In genomic region chr8:109536703-109537102, GRCm38 (mm10) we compare ENCODE assay signal across 8 mouse cellular contexts. TPM values are rescaled to one million over a fixed set of nuclear protein-coding genes. Genes with fewer than 3 reads are reported as not detected.
DNase-seq lines count a peak whose midpoint lies in the region; ATAC-seq lines count a peak whose summit lies in the region.

No protein-coding gene starts in this region.

- no peaks in the 10 kb centered on the region for H3K9me3 ChIP-seq in embryonic facial prominence, embryonic 12.5 days
- no peaks in the 10 kb centered on the region for H3K9me3 ChIP-seq in kidney, embryonic 14.5 days (ENCODE audit: control insufficient read depth, low read length)
- no peaks in the 10 kb centered on the region for H3K9me3 ChIP-seq in limb, embryonic 15.5 days

- H3K4me3 ChIP-seq in embryonic facial prominence, embryonic 12.5 days: 0 out of 2 replicates have a peak overlapping the region, but pooled peaks have one; percentile 13
- no peak overlapping the region for H3K4me3 ChIP-seq in kidney, embryonic 14.5 days (ENCODE audit: low read length)
- H3K4me3 ChIP-seq in limb, embryonic 15.5 days: peak overlapping the region; percentile 13; the same call in 1 of the 2 replicates

- H3K4me2 ChIP-seq in embryonic facial prominence, embryonic 12.5 days (replicated peaks): peak overlapping the region; percentile 41
- no peak overlapping the region; the same call in 1 of the 2 replicates for H3K4me2 ChIP-seq in kidney, embryonic 14.5 days (replicated peaks; ENCODE audit: low read depth, low read length)
- peak overlapping the region; percentile 19; the same call in 1 of the 2 replicates for H3K4me2 ChIP-seq in limb, embryonic 15.5 days

- no peaks in the 10 kb centered on the region for H3K36me3 ChIP-seq in embryonic facial prominence, embryonic 12.5 days
- no peaks in the 10 kb centered on the region for H3K36me3 ChIP-seq in kidney, embryonic 14.5 days (ENCODE audit: control insufficient read depth, insufficient read depth, low read length)
- no peaks in the 10 kb centered on the region for H3K36me3 ChIP-seq in limb, embryonic 15.5 days
- H3K36me3 ChIP-seq in splenic B cell, adult 2 months (ENCODE audit: control insufficient read depth, insufficient read depth, low read length, poor library complexity, severe bottlenecking): no peaks in the 10 kb centered on the region

- no peak overlapping the region for H3K9ac ChIP-seq in embryonic facial prominence, embryonic 12.5 days
- peak overlapping the region; percentile 23; the same call in 1 of the 2 replicates for H3K9ac ChIP-seq in kidney, embryonic 14.5 days (ENCODE audit: low read depth, low read length)
- no peak overlapping the region for H3K9ac ChIP-seq in limb, embryonic 15.5 days

- no peak overlapping the region for H3K27ac ChIP-seq in embryonic facial prominence, embryonic 12.5 days
- no peak overlapping the region for H3K27ac ChIP-seq in kidney, embryonic 14.5 days (ENCODE audit: low read depth, low read length)
- no peak overlapping the region for H3K27ac ChIP-seq in limb, embryonic 15.5 days

- ATAC-seq in embryonic facial prominence, embryonic 12.5 days (ENCODE audit: insufficient number of reproducible peaks, insufficient read depth, low FRiP score, low TSS enrichment): peak; percentile 77
- ATAC-seq in kidney, embryonic 14.5 days (ENCODE audit: low FRiP score, low TSS enrichment): peak; percentile 68; the same call in 1 of the 2 replicates
- peak; percentile 71; the same call in 1 of the 2 replicates for ATAC-seq in limb, embryonic 15.5 days (ENCODE audit: insufficient number of reproducible peaks, low FRiP score, low TSS enrichment, low read depth)
- ATAC-seq in monocyte, adult 5-6 weeks (replicated peaks; ENCODE audit: insufficient number of reproducible peaks, low FRiP score, low TSS enrichment, poor library complexity, severe bottlenecking): 0 out of 2 replicates have a peak, but pooled peaks have one; percentile 36

- DNase-seq in urinary bladder, adult 18-20 months (ENCODE audit: low spot score in 2 of 2): peak; percentile 26 to 55
- no peak for DNase-seq in urinary bladder, postnatal 10 days (ENCODE audit: low spot score)
- DNase-seq in heart, adult 8-10 months (ENCODE audit: low spot score): peak; percentile 42
- peak; percentile 71 for DNase-seq in splenic B cell, adult 2 months (ENCODE audit: low read depth, low spot score)

- peaks cover 3% of the 10 kb centered on the region; the same call in 1 of the 2 replicates for H3K4me1 ChIP-seq in embryonic facial prominence, embryonic 12.5 days
- no peaks in the 10 kb centered on the region for H3K4me1 ChIP-seq in kidney, embryonic 14.5 days (ENCODE audit: control insufficient read depth, insufficient read depth, low read length)
- H3K4me1 ChIP-seq in limb, embryonic 15.5 days: no peaks in the 10 kb centered on the region; the same call in 1 of the 2 replicates

- no peaks in the 10 kb centered on the region for H3K27me3 ChIP-seq in embryonic facial prominence, embryonic 12.5 days
- H3K27me3 ChIP-seq in kidney, embryonic 14.5 days (ENCODE audit: control insufficient read depth, insufficient read depth, low read length): no peaks in the 10 kb centered on the region
- H3K27me3 ChIP-seq in limb, embryonic 15.5 days: no peaks in the 10 kb centered on the region
- H3K27me3 ChIP-seq in splenic B cell, adult 2 months (ENCODE audit: control insufficient read depth, insufficient read depth, low read length, poor library complexity, severe bottlenecking): no peaks in the 10 kb centered on the region

- WGBS in embryonic facial prominence, embryonic 12.5 days: 4% methylated on average over 5 of the region's 5 CpGs
- 2% methylated on average over 5 of the region's 5 CpGs for WGBS in kidney, embryonic 14.5 days
- WGBS in limb, embryonic 15.5 days: 3% methylated on average over 5 of the region's 5 CpGs

RNA-seq across cellular contexts. Expression of gene Dhx38, which starts 29.0 kb away (rescaled TPM):
- 29.9 and 32.2 TPM in 2 replicates for polyA plus RNA-seq in embryonic facial prominence, embryonic 12.5 days (2016; fragmentation: Nextera tagmentation; extraction: Ambion mirVana)
- 10 to 100 TPM; 11.5 to 12.3 (median 11.8) TPM for total RNA-seq in heart, adult 8-10 months (2022)
- polyA plus RNA-seq in kidney, embryonic 14.5 days (2014; fragmentation: Nextera tagmentation; extraction: Ambion mirVana): 12.4 and 25.0 TPM in 2 replicates
- 22.4 TPM in 2 replicates for polyA plus RNA-seq in limb, embryonic 15.5 days (2015; fragmentation: Nextera tagmentation; extraction: Ambion mirVana)
- 89.8 to 95.4 TPM (median 90.7 TPM) in 3 replicates for total RNA-seq in monocyte, adult 5-6 weeks (2017)

RNA-seq across cellular contexts. Expression of gene Txnl4b, which starts 29.0 kb away (rescaled TPM):
- 21.2 and 22.4 TPM in 2 replicates for polyA plus RNA-seq in embryonic facial prominence, embryonic 12.5 days (2016; fragmentation: Nextera tagmentation; extraction: Ambion mirVana)
- total RNA-seq in heart, adult 8-10 months (2022): 1 to 10 TPM; 5.3 to 7.1 (median 5.5) TPM
- 24.6 and 27.6 TPM in 2 replicates for polyA plus RNA-seq in kidney, embryonic 14.5 days (2014; fragmentation: Nextera tagmentation; extraction: Ambion mirVana)
- 22.0 and 23.8 TPM in 2 replicates for polyA plus RNA-seq in limb, embryonic 15.5 days (2015; fragmentation: Nextera tagmentation; extraction: Ambion mirVana)
- 8.9 to 10.1 TPM (median 9.8 TPM) in 3 replicates for total RNA-seq in monocyte, adult 5-6 weeks (2017)

RNA-seq across cellular contexts. Expression of gene Hp, which starts 42.3 kb away (rescaled TPM):
- polyA plus RNA-seq in embryonic facial prominence, embryonic 12.5 days (2016; fragmentation: Nextera tagmentation; extraction: Ambion mirVana): 0.55 and 0.90 TPM in 2 replicates
- total RNA-seq in heart, adult 8-10 months (2022): 10 to 100 TPM in 1 of 4 experiments, 1 to 10 TPM in 3; 2.3 to 12.6 (median 5.1) TPM
- polyA plus RNA-seq in kidney, embryonic 14.5 days (2014; fragmentation: Nextera tagmentation; extraction: Ambion mirVana): 3.4 and 3.8 TPM in 2 replicates
- polyA plus RNA-seq in limb, embryonic 15.5 days (2015; fragmentation: Nextera tagmentation; extraction: Ambion mirVana): 4.0 and 4.6 TPM in 2 replicates
- total RNA-seq in monocyte, adult 5-6 weeks (2017): 90.5 to 206 TPM (median 128 TPM) in 3 replicates

RNA-seq across cellular contexts. Expression of gene Pmfbp1, which starts 42.9 kb away (rescaled TPM):
- polyA plus RNA-seq in embryonic facial prominence, embryonic 12.5 days (2016; fragmentation: Nextera tagmentation; extraction: Ambion mirVana): 0.06 TPM in 1 of 2 replicates, not detected in the other
- total RNA-seq in heart, adult 8-10 months (2022): not detected
- 0.12 TPM in 1 of 2 replicates, not detected in the other for polyA plus RNA-seq in kidney, embryonic 14.5 days (2014; fragmentation: Nextera tagmentation; extraction: Ambion mirVana)
- polyA plus RNA-seq in limb, embryonic 15.5 days (2015; fragmentation: Nextera tagmentation; extraction: Ambion mirVana): 0.12 and 0.27 TPM in 2 replicates
- 0.38 to 1.2 TPM in 2 of 3 replicates, not detected in the other for total RNA-seq in monocyte, adult 5-6 weeks (2017)
